Mouse (Mus musculus): ENCODE measurements at regions not wholly inside any gene's neighbourhood (a gene's known extent, or its start where the extent isn't known, plus 50 kb on each side); places are given as distances from the start of the nearest gene placed in this dataset.

GRCm38 (mm10) chr4:39699347-39699746, 249.3 kb downstream of the 1700009N14Rik start:
- Histone ChIP-seq H3K4me1 (ENCODE audit: control insufficient read depth in 1 of 2, insufficient read depth in 2 of 2, low read length in 2 of 2) (no peaks in the 10 kb centered on the region), H3K9me3 (replicated peaks; ENCODE audit: insufficient read depth, low read length) (no peaks in the 10 kb centered on the region), H3K4me3 (ENCODE audit: control insufficient read depth in 1 of 2, insufficient read depth in 1 of 2, low read depth in 2 of 2, low read length in 2 of 2) (no peak overlapping the region), H3K36me3 (ENCODE audit: control insufficient read depth in 1 of 2, insufficient read depth in 2 of 2, low read length in 2 of 2) (no peaks in the 10 kb centered on the region), H3K9ac (ENCODE audit: control insufficient read depth, low read depth, low read length, poor library complexity, severe bottlenecking) (no peak overlapping the region), H3K79me2 (ENCODE audit: control insufficient read depth, insufficient read depth, low read length, poor library complexity) (no peaks in the 10 kb centered on the region), H3K27me3 (ENCODE audit: control insufficient read depth in 1 of 2, insufficient read depth in 2 of 2, low read length in 2 of 2) (no peaks in the 10 kb centered on the region), H3K27ac (ENCODE audit: control insufficient read depth, low read depth, low read length) (no peak overlapping the region)
- no peak for DNase-seq (ENCODE audit: low read depth, low spot score)
- TF ChIP-seq HCFC1 (IDR thresholded peaks at IDR 0.05; ENCODE audit: low read depth, low read length): no peak
- TF ChIP-seq RCOR1 (IDR thresholded peaks at IDR 0.05; ENCODE audit: low read depth, low read length): no peak
- no peak for TF ChIP-seq POLR2AphosphoS2 (IDR thresholded peaks at IDR 0.05; ENCODE audit: low read length)
- no peak for TF ChIP-seq MAX (IDR thresholded peaks at IDR 0.05; ENCODE audit: low read length)
- no peak for TF ChIP-seq MAZ (IDR thresholded peaks at IDR 0.05; ENCODE audit: low read depth, low read length)
- no peak for TF ChIP-seq EP300 (IDR thresholded peaks at IDR 0.05; ENCODE audit: low read depth in 1 of 2, low read length in 2 of 2)
- TF ChIP-seq TAL1 (IDR thresholded peaks at IDR 0.05; ENCODE audit: low read length): no peak
- no peak for TF ChIP-seq SIN3A (IDR thresholded peaks at IDR 0.05; ENCODE audit: low read length)
- TF ChIP-seq USF1 (IDR thresholded peaks at IDR 0.05; ENCODE audit: low read depth, low read length): no peak
- TF ChIP-seq JUND (IDR thresholded peaks at IDR 0.05; ENCODE audit: low read depth, low read length): no peak
- no peak for TF ChIP-seq CTCF (IDR thresholded peaks at IDR 0.05 in 2 of 3, conservative IDR thresholded peaks at IDR 0.05 in 1 of 3; ENCODE audit: control insufficient read depth in 1 of 3, insufficient read depth in 1 of 3, low read depth in 2 of 3, low read length in 3 of 3, poor library complexity in 1 of 3, severe bottlenecking in 1 of 3)
- TF ChIP-seq E2F4 (IDR thresholded peaks at IDR 0.05; ENCODE audit: borderline replicate concordance, low read depth, low read length): no peak
- no peak for TF ChIP-seq MEF2A (IDR thresholded peaks at IDR 0.05; ENCODE audit: extremely low read depth, insufficient replicate concordance, low read depth, low read length, poor library complexity, severe bottlenecking)

GRCm38 (mm10) chr4:39717477-39717876, 267.4 kb downstream of the 1700009N14Rik start:
- H3K9me3 ChIP-seq (replicated peaks; ENCODE audit: insufficient read depth, low read length): no peaks in the 10 kb centered on the region
- no peaks in the 10 kb centered on the region for H3K79me2 ChIP-seq (ENCODE audit: control insufficient read depth, insufficient read depth, low read length, poor library complexity)
- TF ChIP-seq ELF1 (IDR thresholded peaks at IDR 0.05; ENCODE audit: low read depth, low read length) (no peak), ZMIZ1 (IDR thresholded peaks at IDR 0.05; ENCODE audit: low read depth, low read length) (no peak), JUND (IDR thresholded peaks at IDR 0.05; ENCODE audit: low read depth, low read length) (no peak), GATA1 (IDR thresholded peaks at IDR 0.05; ENCODE audit: low read depth, low read length) (no peak), MXI1 (IDR thresholded peaks at IDR 0.05; ENCODE audit: low read depth, low read length) (no peak), POLR2AphosphoS2 (IDR thresholded peaks at IDR 0.05; ENCODE audit: low read length) (no peak), ETS1 (IDR thresholded peaks at IDR 0.05; ENCODE audit: low read depth, low read length) (no peak), USF1 (IDR thresholded peaks at IDR 0.05; ENCODE audit: low read depth, low read length) (no peak), E2F4 (IDR thresholded peaks at IDR 0.05; ENCODE audit: borderline replicate concordance, low read depth, low read length) (no peak), SIN3A (IDR thresholded peaks at IDR 0.05; ENCODE audit: low read length) (no peak), RAD21 (IDR thresholded peaks at IDR 0.05; ENCODE audit: low read depth, low read length) (no peak), NELFE (IDR thresholded peaks at IDR 0.05; ENCODE audit: low read depth, low read length) (no peak), CHD1 (IDR thresholded peaks at IDR 0.05; ENCODE audit: low read depth, low read length) (no peak), TCF12 (IDR thresholded peaks at IDR 0.05; ENCODE audit: low read depth, low read length) (no peak), UBTF (IDR thresholded peaks at IDR 0.05; ENCODE audit: borderline replicate concordance, insufficient read depth, low read depth, low read length) (no peak), BHLHE40 (IDR thresholded peaks at IDR 0.05; ENCODE audit: borderline replicate concordance, low read depth, low read length) (no peak), MAZ (IDR thresholded peaks at IDR 0.05; ENCODE audit: low read depth, low read length) (no peak)
- H3K27ac ChIP-seq (ENCODE audit: control insufficient read depth, low read depth, low read length): no peak overlapping the region
- H3K4me1 ChIP-seq (ENCODE audit: control insufficient read depth in 1 of 2, insufficient read depth in 2 of 2, low read length in 2 of 2): no peaks in the 10 kb centered on the region
- no peaks in the 10 kb centered on the region for H3K36me3 ChIP-seq (ENCODE audit: control insufficient read depth in 1 of 2, insufficient read depth in 2 of 2, low read length in 2 of 2)
- H3K27me3 ChIP-seq (ENCODE audit: control insufficient read depth in 1 of 2, insufficient read depth in 2 of 2, low read length in 2 of 2): no peaks in the 10 kb centered on the region
- no peak overlapping the region for H3K4me3 ChIP-seq (ENCODE audit: control insufficient read depth in 1 of 2, insufficient read depth in 1 of 2, low read depth in 2 of 2, low read length in 2 of 2)
- DNase-seq (ENCODE audit: low read depth, low spot score): no peak
- H3K9ac ChIP-seq (ENCODE audit: control insufficient read depth, low read depth, low read length, poor library complexity, severe bottlenecking): no peak overlapping the region
